36 mouse cellular contexts compared by ENCODE assay signal in genomic region chr11:30912311-30912710, GRCm38 (mm10). TPM values are rescaled to one million over a fixed set of nuclear protein-coding genes. Genes with fewer than 3 reads are reported as not detected.
"Had no signal": no experiment of that assay in that cellular context is flagged by ENCODE, and none has a peak within 500 bp of the region (broad histone marks: within the 10 kb centered on the region; RNA-seq: fewer than 3 reads in every experiment).

No protein-coding gene starts in this region.

- H3K4me2 ChIP-seq: limb, embryonic 12.5 days; limb, embryonic 13.5 days; limb, embryonic 15.5 days; liver, embryonic 11.5 days; liver, embryonic 12.5 days; liver, embryonic 13.5 days; liver, embryonic 15.5 days; lung, embryonic 14.5 days; lung, embryonic 15.5 days; midbrain, embryonic 11.5 days; midbrain, embryonic 12.5 days; midbrain, embryonic 13.5 days; midbrain, embryonic 15.5 days had no signal

- H3K4me1 ChIP-seq: limb, embryonic 10.5 days; limb, embryonic 12.5 days; limb, embryonic 13.5 days; limb, embryonic 15.5 days; liver, embryonic 12.5 days; liver, embryonic 13.5 days; liver, embryonic 15.5 days; lung, embryonic 15.5 days; megakaryocyte, embryonic 14.5 days; midbrain, embryonic 10.5 days; midbrain, embryonic 12.5 days; midbrain, embryonic 13.5 days; midbrain, embryonic 15.5 days had no signal

- H3K9ac ChIP-seq: limb, embryonic 12.5 days; limb, embryonic 13.5 days; limb, embryonic 15.5 days; liver, embryonic 12.5 days; liver, embryonic 13.5 days; liver, embryonic 14.5 days; liver, embryonic 15.5 days; liver, postnatal 0 days; lung, embryonic 14.5 days; lung, embryonic 15.5 days; midbrain, embryonic 12.5 days; midbrain, embryonic 13.5 days; midbrain, embryonic 15.5 days had no signal

- H3K27ac ChIP-seq: limb, embryonic 10.5 days; limb, embryonic 12.5 days; limb, embryonic 13.5 days; limb, embryonic 15.5 days; liver, embryonic 12.5 days; liver, embryonic 13.5 days; liver, embryonic 14.5 days; liver, embryonic 15.5 days; lung, embryonic 15.5 days; macrophage; midbrain, embryonic 10.5 days; midbrain, embryonic 12.5 days; midbrain, embryonic 13.5 days; midbrain, embryonic 15.5 days had no signal

- DNase-seq: left cerebral cortex, postnatal 4 days; liver; liver, embryonic 13.5 days; liver, postnatal 0 days; lung, adult 18-20 months; lung, adult 2 months; lung, embryonic 14.5 days; lung, postnatal 10 days; lung, postnatal 14 days; lung, postnatal 36 days; lung, postnatal 4 days; midbrain, embryonic 14.5 days had no signal

- H3K36me3 ChIP-seq: limb, embryonic 10.5 days; limb, embryonic 12.5 days; liver, embryonic 12.5 days; liver, embryonic 13.5 days; liver, embryonic 15.5 days; lung, embryonic 15.5 days; midbrain, embryonic 10.5 days; midbrain, embryonic 12.5 days; midbrain, embryonic 15.5 days had no signal

- ATAC-seq: liver, embryonic 12.5 days; liver, postnatal 0 days; lung, postnatal 0 days; midbrain, embryonic 13.5 days; midbrain, embryonic 15.5 days; midbrain, embryonic 16.5 days had no signal

- H3K27me3 ChIP-seq: limb, embryonic 12.5 days; limb, embryonic 13.5 days; limb, embryonic 15.5 days; liver, embryonic 12.5 days; liver, embryonic 13.5 days; liver, embryonic 15.5 days; lung, embryonic 15.5 days; megakaryocyte, embryonic 14.5 days; midbrain, embryonic 12.5 days; midbrain, embryonic 13.5 days; midbrain, embryonic 15.5 days had no signal

- H3K4me3 ChIP-seq: limb, embryonic 10.5 days; limb, embryonic 12.5 days; limb, embryonic 13.5 days; limb, embryonic 15.5 days; liver, embryonic 12.5 days; liver, embryonic 13.5 days; liver, embryonic 15.5 days; lung, embryonic 15.5 days; megakaryocyte, embryonic 14.5 days; midbrain, embryonic 10.5 days; midbrain, embryonic 12.5 days; midbrain, embryonic 13.5 days; midbrain, embryonic 15.5 days; myocyte had no signal

- H3K9me3 ChIP-seq: limb, embryonic 10.5 days; limb, embryonic 13.5 days; limb, embryonic 15.5 days; liver, embryonic 12.5 days; liver, embryonic 13.5 days; liver, embryonic 15.5 days; lung, embryonic 15.5 days; midbrain, embryonic 12.5 days; midbrain, embryonic 13.5 days; midbrain, embryonic 15.5 days had no signal

RNA-seq across cellular contexts. Expression of gene Gpr75, which starts 27.2 kb away (rescaled TPM):
- total RNA-seq: liver, adult 2 months; megakaryocyte progenitor cell, adult 5-6 weeks; megakaryocyte, adult 5-6 weeks; megakaryocyte-erythroid progenitor cell, adult 5-6 weeks; monocyte, adult 5-6 weeks had no signal
- polyA plus RNA-seq: liver, embryonic 11.5 days; liver, embryonic 12.5 days; liver, postnatal 0 days; macrophage; myocyte had no signal
